Comparison of ENCODE assay signal across 10 mouse cellular contexts in genomic region chr1:52675561-52676551, GRCm38 (mm10). TPM values are rescaled to one million over a fixed set of nuclear protein-coding genes. Genes with fewer than 3 reads are reported as not detected.
DNase-seq lines count a peak whose midpoint lies in the region; ATAC-seq and TF ChIP-seq lines count a peak whose summit lies in the region.
"Had no signal": no experiment of that assay in that cellular context is flagged by ENCODE, and none has a peak within 500 bp of the region (broad histone marks: within the 10 kb centered on the region; RNA-seq: fewer than 3 reads in every experiment).

No protein-coding gene starts in this region.

- peaks cover 10% of the 10 kb centered on the region for H3K4me1 ChIP-seq in lung, adult 2 months (ENCODE audit: control insufficient read depth, insufficient read depth, low read length)
- peaks cover 15% of the 10 kb centered on the region for H3K4me1 ChIP-seq in heart, adult 2 months (ENCODE audit: control insufficient read depth, insufficient read depth, low read length)
- no peaks in the 10 kb centered on the region for H3K4me1 ChIP-seq in intestine, postnatal 0 days (replicated peaks; ENCODE audit: control insufficient read depth, insufficient read depth, low read length)
- no peaks in the 10 kb centered on the region for H3K4me1 ChIP-seq in cerebellum, adult 2 months (ENCODE audit: control insufficient read depth, insufficient read depth, low read length)

- no peak for TF ChIP-seq CTCF in lung, adult 2 months (IDR thresholded peaks at IDR 0.05; ENCODE audit: insufficient read depth, low read length)
- no peak for TF ChIP-seq CTCF in heart, adult 2 months (IDR thresholded peaks at IDR 0.05)
- TF ChIP-seq CTCF in intestine, postnatal 0 days (IDR thresholded peaks at IDR 0.05; ENCODE audit: low read depth), result no peak
- no peak for TF ChIP-seq CTCF in cerebellum, adult 2 months (IDR thresholded peaks at IDR 0.05; ENCODE audit: borderline replicate concordance, insufficient read depth, low read depth, low read length)

- H3K4me3 ChIP-seq in lung, adult 2 months (replicated peaks; ENCODE audit: extremely low read depth, low read depth, low read length), result no peak overlapping the region
- peak overlapping the region; percentile 16; the same call in 1 of the 2 replicates for H3K4me3 ChIP-seq in heart, adult 2 months
- H3K4me3 ChIP-seq in intestine, postnatal 0 days (ENCODE audit: low read depth, low read length), result no peak overlapping the region
- no peak overlapping the region for H3K4me3 ChIP-seq in cerebellum, adult 2 months (replicated peaks; ENCODE audit: insufficient read depth, low read depth, low read length)

- intact Hi-C loops in heart, adult 2 months (cut with DNase I), result loop anchor here (2.0 kb wide), 1 partner anchor 51 kb away; the partner anchor contains the start of gene Mfsd6

- 0 out of 2 replicates have a peak, but pooled peaks have one; percentile 22 for TF ChIP-seq EP300 in heart, adult 2 months (IDR thresholded peaks at IDR 0.05; ENCODE audit: insufficient read depth, low read depth, low read length)

- H3K9ac ChIP-seq in heart, adult 2 months (ENCODE audit: low read depth, low read length), result no peak overlapping the region
- H3K9ac ChIP-seq in intestine, postnatal 0 days (ENCODE audit: low read depth, low read length), result no peak overlapping the region

- peak; percentile 30 to 57 for DNase-seq in lung, adult 18-20 months
- DNase-seq in lung, adult 2 months, result no peak
- DNase-seq in heart, adult 2 months, result peak; percentile 37 to 50
- peak; percentile 47 to 62 for DNase-seq in lung, postnatal 4 days
- DNase-seq in cerebellum, adult 2 months, result no peak
- DNase-seq in spleen, postnatal 4 days (ENCODE audit: low spot score in 2 of 2), result no peak
- no peak for DNase-seq in spleen, postnatal 36 days (ENCODE audit: low spot score in 2 of 2)

- H3K9me3 ChIP-seq in intestine, postnatal 0 days (ENCODE audit: control insufficient read depth), result no peaks in the 10 kb centered on the region
- H3K9me3 ChIP-seq: G1E had no signal

- 0 out of 2 replicates have a peak, but pooled peaks have one; percentile 41 for ATAC-seq in intestine, postnatal 0 days

- peak overlapping the region; percentile 75 for H3K27ac ChIP-seq in heart, adult 2 months
- no peak overlapping the region for H3K27ac ChIP-seq in intestine, postnatal 0 days (ENCODE audit: low read depth, low read length)
- no peak overlapping the region for H3K27ac ChIP-seq in cerebellum, adult 2 months (ENCODE audit: insufficient read depth, low read length)

- no peaks in the 10 kb centered on the region for H3K27me3 ChIP-seq in heart, adult 2 months (ENCODE audit: control insufficient read depth, insufficient read depth, low read length)
- no peaks in the 10 kb centered on the region for H3K27me3 ChIP-seq in intestine, postnatal 0 days (replicated peaks; ENCODE audit: control insufficient read depth, insufficient read depth, low read length)
- H3K27me3 ChIP-seq in cerebellum, adult 2 months (ENCODE audit: control insufficient read depth, insufficient read depth, low read length), result no peaks in the 10 kb centered on the region

- no peaks in the 10 kb centered on the region; the same call in 1 of the 2 replicates for H3K79me2 ChIP-seq in heart, adult 2 months (replicated peaks; ENCODE audit: control insufficient read depth, insufficient read depth, low read length)

- no peak overlapping the region for H3K4me2 ChIP-seq in intestine, postnatal 0 days (replicated peaks; ENCODE audit: low read depth)
- H3K4me2 ChIP-seq: liver, embryonic 11.5 days had no signal

- 27% methylated on average over 7 of the region's 7 CpGs for WGBS in lung, adult 2 months
- WGBS in heart, adult 2 months, result 40% methylated on average over 7 of the region's 7 CpGs
- WGBS in intestine, postnatal 0 days, result 54% methylated on average over 7 of the region's 7 CpGs
- 77% methylated on average over 7 of the region's 7 CpGs for WGBS in cerebellum, adult 2 months

- TF ChIP-seq POLR2A in lung, adult 2 months (IDR thresholded peaks at IDR 0.05; ENCODE audit: borderline replicate concordance, extremely low read depth, low read depth, low read length), result no peak
- no peak for TF ChIP-seq POLR2A in heart, adult 2 months (IDR thresholded peaks at IDR 0.05; ENCODE audit: insufficient read depth, low read depth, low read length)
- no peak for TF ChIP-seq POLR2A in cerebellum, adult 2 months (IDR thresholded peaks at IDR 0.05; ENCODE audit: borderline replicate concordance, insufficient read depth, low read length)

- peaks cover 7% of the 10 kb centered on the region for H3K36me3 ChIP-seq in heart, adult 2 months (ENCODE audit: control insufficient read depth, insufficient read depth, low read length)
- H3K36me3 ChIP-seq in intestine, postnatal 0 days (ENCODE audit: control insufficient read depth, insufficient read depth), result peaks cover 5% of the 10 kb centered on the region; the same call in 1 of the 2 replicates
- H3K36me3 ChIP-seq: G1E had no signal

RNA-seq across cellular contexts. Expression of gene Nemp2, which starts 45.4 kb away (rescaled TPM):
- 5.9 and 12.6 TPM in 2 replicates for polyA plus RNA-seq in lung, adult 2 months (2012; rRNA removed)
- under 1 TPM; 0.93 to 0.97 TPM for total RNA-seq in heart, adult 2 months (2021)
- 2.4 and 3.1 TPM in 2 replicates for polyA plus RNA-seq in heart, adult 2 months (2012; rRNA removed)
- 2.0 and 2.1 TPM in 2 replicates for polyA plus RNA-seq in intestine, postnatal 0 days (2015; fragmentation: Nextera tagmentation; extraction: Ambion mirVana)
- polyA plus RNA-seq in cerebellum, adult 2 months (2012; rRNA removed), result 9.3 and 11.3 TPM in 2 replicates

RNA-seq across cellular contexts. Expression of gene Mfsd6, which starts 51.4 kb away (rescaled TPM):
- polyA plus RNA-seq in lung, adult 2 months (2012; rRNA removed), result 18.3 and 23.2 TPM in 2 replicates
- 10 to 100 TPM; 18.9 to 20.1 TPM for total RNA-seq in heart, adult 2 months (2021)
- polyA plus RNA-seq in heart, adult 2 months (2012; rRNA removed), result 10.3 and 15.8 TPM in 2 replicates
- polyA plus RNA-seq in intestine, postnatal 0 days (2015; fragmentation: Nextera tagmentation; extraction: Ambion mirVana), result 9.1 and 9.2 TPM in 2 replicates
- polyA plus RNA-seq in cerebellum, adult 2 months (2012; rRNA removed), result 48.3 and 51.5 TPM in 2 replicates

Comparison
In these comparisons a context has a peak if more than half of its experiments do, and no peak if none do; other contexts are left out.
1. DNase-seq: peak in lung, adult 18-20 months (2 of 2), heart, adult 2 months (2 of 2) and lung, postnatal 4 days (2 of 2); none in lung, adult 2 months (single experiment), cerebellum, adult 2 months (0 of 2), spleen, postnatal 4 days (0 of 2) and spleen, postnatal 36 days (0 of 2).